Mouse (Mus musculus) embryonic facial prominence, embryonic 13.5 days (tissue): ENCODE measurements around the gene Katnbl1. TPM values are rescaled to one million over a fixed set of nuclear protein-coding genes. Genes with fewer than 3 reads are reported as not detected.

ENCODE experiments used
- ATAC-seq: fragments of 200-750 bp; cut with Nextera tagmentation; 2 replicates; pipeline ENCODE4 v1.8.0; 2017; ENCODE audit warnings: low read depth; ENCODE audit not compliant: insufficient number of reproducible peaks, insufficient read depth, low FRiP score, low TSS enrichment
- H3K27ac ChIP-seq: fragments of 300-500 bp; sonication (generic); 2 replicates; pipeline ENCODE4 v1.5.1; 2015; ENCODE audit warnings: moderate library complexity, mild to moderate bottlenecking, inconsistent platforms
- H3K27me3 ChIP-seq: fragments of 300-500 bp; sonication (generic); 2 replicates; pipeline ENCODE4 v1.6.1; 2015; ENCODE audit warnings: mild to moderate bottlenecking, inconsistent platforms
- H3K36me3 ChIP-seq: fragments of 300-500 bp; sonication (generic); 2 replicates; pipeline ENCODE4 v1.6.1; 2015; ENCODE audit warnings: mild to moderate bottlenecking, inconsistent platforms
- H3K4me1 ChIP-seq: fragments of 300-500 bp; sonication (generic); 2 replicates; pipeline ENCODE4 v1.6.1; 2015; ENCODE audit warnings: inconsistent platforms
- H3K4me2 ChIP-seq: fragments of 300-500 bp; sonication (generic); 2 replicates; pipeline ENCODE4 v1.6.1; 2015; ENCODE audit warnings: moderate library complexity, mild to moderate bottlenecking, inconsistent platforms
- H3K4me3 ChIP-seq: fragments of 300-500 bp; sonication (generic); 2 replicates; pipeline ENCODE4 v1.5.1; 2015; ENCODE audit warnings: mild to moderate bottlenecking, inconsistent platforms
- H3K9ac ChIP-seq: fragments of 300-500 bp; sonication (generic); 2 replicates; pipeline ENCODE4 v1.6.1; 2015; ENCODE audit warnings: mild to moderate bottlenecking, inconsistent platforms
- H3K9me3 ChIP-seq: fragments of 300-500 bp; sonication (generic); 2 replicates; pipeline ENCODE4 v1.6.1; 2016; ENCODE audit warnings: inconsistent platforms
- WGBS: fragments of 180-500 bp; shearing (Covaris S2); methylation state at CpG from one replicate; pipeline ENCODE4 v1.1.7; 2015; ENCODE audit warnings: mixed read lengths; 5-methylcytosine and 5-hydroxymethylcytosine counted together
- polyA plus RNA-seq: library from polyadenylated mRNA; unstranded; fragments of >200 nt; fragmentation: Nextera tagmentation; extraction: Ambion mirVana; gene quantifications from 2 replicates; pipeline ENCODE4 v1.2.1, GENCODE M21; 2015

Katnbl1 gene
- 46.6 and 47.7 TPM in 2 replicates for polyA plus RNA-seq

- Histone ChIP-seq H3K36me3 (0 out of 2 replicates have a peak, but pooled peaks cover 4% of the 10 kb centered on the region), H3K4me2 (peak within 1 kb of the TSS; percentile 73), H3K9ac (peak within 1 kb of the TSS; percentile 94), H3K4me3 (peak within 1 kb of the TSS; percentile 96), H3K27me3 (no peaks in the 10 kb centered on the region), H3K4me1 (peaks cover 10% of the 10 kb centered on the region), H3K27ac (peak within 1 kb of the TSS; percentile 92), H3K9me3 (no peaks in the 10 kb centered on the region)
- WGBS, result under 1% methylated on average over 72 of the region's 72 CpGs
- ATAC-seq, result peak; percentile 98
Observed at GRCm38 (mm10) chr2:112378973-112379898, at the start of gene Katnbl1. Katnbl1 (plus strand) TSS chr2:112379211.

- no peaks in the 10 kb centered on the region for H3K9me3 ChIP-seq
- no peaks in the 10 kb centered on the region for H3K27me3 ChIP-seq
- ATAC-seq, result no peak
- no peaks in the 10 kb centered on the region for H3K4me1 ChIP-seq
- H3K27ac ChIP-seq, result no peak overlapping the region
- 71% methylated on average over 4 of the region's 4 CpGs for WGBS
- peaks cover 19% of the 10 kb centered on the region for H3K36me3 ChIP-seq
- H3K4me3 ChIP-seq, result no peak overlapping the region
- H3K4me2 ChIP-seq, result no peak overlapping the region
- H3K9ac ChIP-seq, result no peak overlapping the region
Observed at GRCm38 (mm10) chr2:112332051-112332898, 46.7 kb upstream of the Katnbl1 start.

GRCm38 (mm10) chr2:112337211-112337610 lies 41.8 kb upstream of the Katnbl1 start:
- no peak for ATAC-seq
- Histone ChIP-seq H3K4me2 (no peak overlapping the region), H3K9me3 (no peaks in the 10 kb centered on the region), H3K4me3 (no peak overlapping the region), H3K27me3 (no peaks in the 10 kb centered on the region), H3K36me3 (peaks cover 36% of the 10 kb centered on the region), H3K4me1 (no peaks in the 10 kb centered on the region), H3K9ac (no peak overlapping the region), H3K27ac (no peak overlapping the region)
- WGBS, result 97% methylated on average over 6 of the region's 6 CpGs

- WGBS, result 84% methylated on average over 2 of the region's 2 CpGs
- Histone ChIP-seq H3K4me1 (no peaks in the 10 kb centered on the region), H3K27ac (no peak overlapping the region), H3K36me3 (peaks cover 38% of the 10 kb centered on the region), H3K4me3 (no peak overlapping the region), H3K9me3 (no peaks in the 10 kb centered on the region), H3K4me2 (no peak overlapping the region), H3K27me3 (no peaks in the 10 kb centered on the region), H3K9ac (no peak overlapping the region)
- ATAC-seq, result no peak
Observed at GRCm38 (mm10) chr2:112339736-112340135, 39.3 kb upstream of the Katnbl1 start.

- no peak overlapping the region for H3K4me2 ChIP-seq
- H3K9me3 ChIP-seq, result no peaks in the 10 kb centered on the region
- WGBS, result 71% methylated on average over 3 of the region's 3 CpGs
- H3K27ac ChIP-seq, result no peak overlapping the region
- H3K9ac ChIP-seq, result no peak overlapping the region
- H3K27me3 ChIP-seq, result no peaks in the 10 kb centered on the region
- no peaks in the 10 kb centered on the region for H3K4me1 ChIP-seq
- H3K36me3 ChIP-seq, result peaks cover 34% of the 10 kb centered on the region
- ATAC-seq, result no peak
- no peak overlapping the region for H3K4me3 ChIP-seq
Observed at GRCm38 (mm10) chr2:112341117-112341516, 37.9 kb upstream of the Katnbl1 start.

GRCm38 (mm10) chr2:112348246-112348645 lies 30.8 kb upstream of the Katnbl1 start:
- H3K4me1 ChIP-seq, result no peaks in the 10 kb centered on the region
- H3K4me3 ChIP-seq, result no peak overlapping the region
- no peak overlapping the region for H3K4me2 ChIP-seq
- no peaks in the 10 kb centered on the region for H3K9me3 ChIP-seq
- ATAC-seq, result no peak
- 85% methylated on average over 3 of the region's 3 CpGs for WGBS
- peaks cover 25% of the 10 kb centered on the region for H3K36me3 ChIP-seq
- no peak overlapping the region for H3K27ac ChIP-seq
- H3K27me3 ChIP-seq, result no peaks in the 10 kb centered on the region
- H3K9ac ChIP-seq, result no peak overlapping the region

- WGBS, result 89% methylated on average over 7 of the region's 7 CpGs
- peaks cover 60% of the 10 kb centered on the region for H3K36me3 ChIP-seq
- H3K27me3 ChIP-seq, result no peaks in the 10 kb centered on the region
- H3K4me3 ChIP-seq, result no peak overlapping the region
- H3K27ac ChIP-seq, result no peak overlapping the region
- no peak overlapping the region for H3K9ac ChIP-seq
- no peaks in the 10 kb centered on the region for H3K9me3 ChIP-seq
- ATAC-seq, result no peak
- no peak overlapping the region for H3K4me2 ChIP-seq
- H3K4me1 ChIP-seq, result no peaks in the 10 kb centered on the region
Observed at GRCm38 (mm10) chr2:112353685-112354455, 25.1 kb upstream of the Katnbl1 start.

GRCm38 (mm10) chr2:112359611-112360010 lies 19.4 kb upstream of the Katnbl1 start:
- H3K4me1 ChIP-seq, result no peaks in the 10 kb centered on the region
- no peak for ATAC-seq
- peaks cover 85% of the 10 kb centered on the region for H3K36me3 ChIP-seq
- no peak overlapping the region for H3K9ac ChIP-seq
- no peak overlapping the region for H3K4me3 ChIP-seq
- no peaks in the 10 kb centered on the region for H3K27me3 ChIP-seq
- no peak overlapping the region for H3K4me2 ChIP-seq
- H3K27ac ChIP-seq, result no peak overlapping the region
- 71% methylated on average over 2 of the region's 2 CpGs for WGBS
- no peaks in the 10 kb centered on the region for H3K9me3 ChIP-seq

GRCm38 (mm10) chr2:112360012-112360780 lies 18.8 kb upstream of the Katnbl1 start:
- H3K4me1 ChIP-seq, result no peaks in the 10 kb centered on the region
- no peak overlapping the region for H3K4me3 ChIP-seq
- no peaks in the 10 kb centered on the region for H3K27me3 ChIP-seq
- 86% methylated on average over 12 of the region's 12 CpGs for WGBS
- H3K9ac ChIP-seq, result no peak overlapping the region
- no peak for ATAC-seq
- no peak overlapping the region for H3K4me2 ChIP-seq
- H3K36me3 ChIP-seq, result peaks cover 85% of the 10 kb centered on the region
- H3K9me3 ChIP-seq, result no peaks in the 10 kb centered on the region
- H3K27ac ChIP-seq, result no peak overlapping the region

GRCm38 (mm10) chr2:112360781-112361169 lies 18.2 kb upstream of the Katnbl1 start:
- peaks cover 82% of the 10 kb centered on the region for H3K36me3 ChIP-seq
- 81% methylated on average over 2 of the region's 2 CpGs for WGBS

More at GRCm38 (mm10) chr2:112360781-112361169, 18.2 kb upstream of the Katnbl1 start:
- Histone ChIP-seq H3K27me3 (no peaks in the 10 kb centered on the region), H3K4me2 (no peak overlapping the region), H3K27ac (no peak overlapping the region), H3K4me1 (no peaks in the 10 kb centered on the region), H3K9ac (no peak overlapping the region), H3K4me3 (no peak overlapping the region), H3K9me3 (no peaks in the 10 kb centered on the region)
- no peak for ATAC-seq
